Mouse (Mus musculus) hindbrain, embryonic 11.5 days (tissue): ENCODE measurements around the gene Npr2. TPM values are rescaled to one million over a fixed set of nuclear protein-coding genes. Genes with fewer than 3 reads are reported as not detected.

Experiments used
- ATAC-seq: fragments of 200-750 bp; cut with Nextera tagmentation; 2 replicates; pipeline ENCODE4 v1.8.0; 2017; ENCODE audit warnings: mild to moderate bottlenecking, moderate TSS enrichment, moderate library complexity; ENCODE audit not compliant: low FRiP score
- DNase-seq: peaks from one replicate; pipeline ENCODE4 v3.0.0-alpha.2; 2015; ENCODE audit warnings: low spot score
- H3K27ac ChIP-seq: fragments of 300-500 bp; sonication (generic); 2 replicates; pipeline ENCODE4 v1.5.1; 2014; ENCODE audit warnings: mild to moderate bottlenecking, low read depth, low read length
- H3K27me3 ChIP-seq: fragments of 300-500 bp; sonication (generic); 2 replicates; pipeline ENCODE4 v1.6.1; 2014; ENCODE audit warnings: mild to moderate bottlenecking, low read length, moderate library complexity, mixed read lengths; ENCODE audit not compliant: control insufficient read depth, insufficient read depth
- H3K36me3 ChIP-seq: fragments of 300-500 bp; sonication (generic); 2 replicates; pipeline ENCODE4 v1.6.1; 2014; ENCODE audit warnings: mild to moderate bottlenecking, low read length, moderate library complexity, mixed read lengths; ENCODE audit not compliant: control insufficient read depth, insufficient read depth
- H3K4me1 ChIP-seq: fragments of 300-500 bp; sonication (generic); replicated peaks from 2 replicates; pipeline ENCODE4 v1.6.1; 2014; ENCODE audit warnings: low read length, mixed read lengths; ENCODE audit not compliant: control insufficient read depth, insufficient read depth
- H3K4me2 ChIP-seq: fragments of 300-500 bp; sonication (generic); replicated peaks from 2 replicates; pipeline ENCODE4 v1.6.1; 2014; ENCODE audit warnings: mild to moderate bottlenecking, low read depth, low read length
- H3K4me3 ChIP-seq: fragments of 300-500 bp; sonication (generic); 2 replicates; pipeline ENCODE4 v1.5.1; 2014; ENCODE audit warnings: low read depth, low read length
- H3K9ac ChIP-seq: fragments of 300-500 bp; sonication (generic); 2 replicates; pipeline ENCODE4 v1.6.1; 2014; ENCODE audit warnings: low read depth, low read length
- H3K9me3 ChIP-seq: fragments of 300-500 bp; sonication (generic); 2 replicates; pipeline ENCODE4 v1.6.1; 2016; ENCODE audit warnings: low read length; ENCODE audit not compliant: control insufficient read depth
- WGBS: fragments of 180-500 bp; shearing (Covaris S2); extraction: QIAGEN DNeasy Blood & Tissue Kit; methylation state at CpG from one replicate; pipeline ENCODE4 v1.1.7; 2014; 5-methylcytosine and 5-hydroxymethylcytosine counted together
- polyA plus RNA-seq: library from polyadenylated mRNA; unstranded; fragments of >200 nt; fragmentation: Nextera tagmentation; extraction: Ambion mirVana; gene quantifications from 2 replicates; pipeline ENCODE4 v1.2.1, GENCODE M21; 2014

Gene Npr2
- polyA plus RNA-seq, 1 experiment from 2014 or later, result 19.9 TPM

- ATAC-seq, result no peak
- H3K4me3 ChIP-seq, result no peak overlapping the region
- H3K4me1 ChIP-seq, result peaks cover 14% of the 10 kb centered on the region
- H3K9ac ChIP-seq, result no peak overlapping the region
- peaks cover 4% of the 10 kb centered on the region; the same call in 1 of the 2 replicates for H3K27me3 ChIP-seq
- 99% methylated on average over 2 of the region's 2 CpGs for WGBS
- H3K4me2 ChIP-seq, result peak overlapping the region; percentile 88
- no peaks in the 10 kb centered on the region for H3K36me3 ChIP-seq
- no peak overlapping the region for H3K27ac ChIP-seq
- no peaks in the 10 kb centered on the region for H3K9me3 ChIP-seq
- DNase-seq, result no peak
Measured at GRCm38 (mm10) chr4:43633736-43634135, 2.0 kb downstream of the Npr2 start.

- Histone ChIP-seq H3K9ac (no peak overlapping the region), H3K9me3 (no peaks in the 10 kb centered on the region)
- WGBS, result 89% methylated on average over 7 of the region's 7 CpGs
Measured at GRCm38 (mm10) chr4:43634621-43635374, 3.1 kb downstream of the Npr2 start.

GRCm38 (mm10) chr4:43636751-43637150 is 5.0 kb downstream of the Npr2 start:
- H3K4me2 ChIP-seq, result no peak overlapping the region
- no peak for DNase-seq
- no peak overlapping the region for H3K9ac ChIP-seq
- H3K4me1 ChIP-seq, result peaks cover 9% of the 10 kb centered on the region
- no peaks in the 10 kb centered on the region for H3K36me3 ChIP-seq
- H3K4me3 ChIP-seq, result no peak overlapping the region
- peaks cover 4% of the 10 kb centered on the region; the same call in 1 of the 2 replicates for H3K27me3 ChIP-seq
- H3K9me3 ChIP-seq, result no peaks in the 10 kb centered on the region
- H3K27ac ChIP-seq, result no peak overlapping the region
- WGBS, result 84% methylated on average over 6 of the region's 6 CpGs
- ATAC-seq, result no peak

More at GRCm38 (mm10) chr4:43634621-43635374, 3.1 kb downstream of the Npr2 start:
- no peaks in the 10 kb centered on the region for H3K36me3 ChIP-seq
- ATAC-seq (no peak), DNase-seq (no peak)
- H3K27ac ChIP-seq, result no peak overlapping the region
- peaks cover 4% of the 10 kb centered on the region; the same call in 1 of the 2 replicates for H3K27me3 ChIP-seq
- H3K4me1 ChIP-seq, result peaks cover 14% of the 10 kb centered on the region
- H3K4me3 ChIP-seq, result no peak overlapping the region
- no peak overlapping the region for H3K4me2 ChIP-seq

GRCm38 (mm10) chr4:43640076-43640475 is 8.3 kb downstream of the Npr2 start:
- WGBS, result 81% methylated on average over 9 of the region's 9 CpGs
- no peak for DNase-seq

GRCm38 (mm10) chr4:43640491-43640890 is 8.8 kb downstream of the Npr2 start:
- no peak for DNase-seq

More at GRCm38 (mm10) chr4:43640076-43640475, 8.3 kb downstream of the Npr2 start:
- ATAC-seq, result no peak
- no peaks in the 10 kb centered on the region for H3K9me3 ChIP-seq
- no peak overlapping the region for H3K27ac ChIP-seq
- H3K9ac ChIP-seq, result no peak overlapping the region
- no peaks in the 10 kb centered on the region for H3K36me3 ChIP-seq
- H3K4me3 ChIP-seq, result no peak overlapping the region
- no peaks in the 10 kb centered on the region for H3K4me1 ChIP-seq
- no peaks in the 10 kb centered on the region for H3K27me3 ChIP-seq
- no peak overlapping the region for H3K4me2 ChIP-seq

GRCm38 (mm10) chr4:43649783-43650182 is 18.0 kb downstream of the Npr2 start:
- H3K4me2 ChIP-seq, result no peak overlapping the region
- no peaks in the 10 kb centered on the region for H3K36me3 ChIP-seq
- no peaks in the 10 kb centered on the region for H3K9me3 ChIP-seq
- H3K27ac ChIP-seq, result no peak overlapping the region
- H3K4me3 ChIP-seq, result no peak overlapping the region
- ATAC-seq (no peak), DNase-seq (no peak)
- H3K9ac ChIP-seq, result no peak overlapping the region
- WGBS, result 94% methylated on average over 3 of the region's 3 CpGs
- no peaks in the 10 kb centered on the region for H3K27me3 ChIP-seq
- H3K4me1 ChIP-seq, result 0 out of 2 replicates have a peak, but pooled peaks cover 3% of the 10 kb centered on the region

More at GRCm38 (mm10) chr4:43640491-43640890, 8.8 kb downstream of the Npr2 start:
- Histone ChIP-seq H3K9me3 (no peaks in the 10 kb centered on the region), H3K27ac (no peak overlapping the region), H3K4me2 (no peak overlapping the region), H3K36me3 (no peaks in the 10 kb centered on the region), H3K4me3 (no peak overlapping the region), H3K4me1 (no peaks in the 10 kb centered on the region), H3K27me3 (no peaks in the 10 kb centered on the region), H3K9ac (no peak overlapping the region)
- WGBS, result 90% methylated on average over 6 of the region's 6 CpGs
- no peak for ATAC-seq

- Histone ChIP-seq H3K27me3 (no peaks in the 10 kb centered on the region), H3K27ac (no peak overlapping the region), H3K36me3 (no peaks in the 10 kb centered on the region), H3K9me3 (no peaks in the 10 kb centered on the region), H3K4me1 (peaks cover 6% of the 10 kb centered on the region), H3K9ac (no peak overlapping the region), H3K4me3 (0 out of 2 replicates have a peak overlapping the region, but pooled peaks have one; percentile 22), H3K4me2 (no peak overlapping the region; the same call in 1 of the 2 replicates)
- DNase-seq (no peak), ATAC-seq (no peak)
- WGBS, result 95% methylated on average over 4 of the region's 4 CpGs
Measured at GRCm38 (mm10) chr4:43652726-43653125, 21.0 kb downstream of the Npr2 start.

GRCm38 (mm10) chr4:43653161-43654015 is 21.7 kb downstream of the Npr2 start, which contains the start of gene Spag8:
Spag8 (minus strand) TSS chr4:43653594.
- peak within 1 kb of the TSS; percentile 22; the same call in 1 of the 2 replicates for H3K4me3 ChIP-seq
- 13% methylated on average over 24 of the region's 24 CpGs for WGBS
- no peak within 1 kb of the TSS for H3K9ac ChIP-seq
- no peaks in the 10 kb centered on the region; the same call in 1 of the 2 replicates for H3K27me3 ChIP-seq
- H3K4me1 ChIP-seq, result peaks cover 6% of the 10 kb centered on the region
- no peak within 1 kb of the TSS for H3K27ac ChIP-seq
- no peaks in the 10 kb centered on the region for H3K9me3 ChIP-seq
- peak within 1 kb of the TSS; percentile 25 for H3K4me2 ChIP-seq
- no peak for ATAC-seq
- DNase-seq, result peak; percentile 70
- no peaks in the 10 kb centered on the region for H3K36me3 ChIP-seq
